Mouse (Mus musculus) intestine, embryonic 15.5 days (tissue): ENCODE measurements around the gene Marf1. TPM values are rescaled to one million over a fixed set of nuclear protein-coding genes. Genes with fewer than 3 reads are reported as not detected.
"Not testable (repeated sequence)": the region's sequence is repeated elsewhere in the genome, so short reads cannot be mapped to it uniquely, and the experiment has no call there.

Experiments
- ATAC-seq: fragments of 200-750 bp; cut with Nextera tagmentation; 2 replicates; pipeline ENCODE4 v1.8.0; 2017; ENCODE audit warnings: moderate TSS enrichment, moderate library complexity
- H3K27ac ChIP-seq: fragments of 300-500 bp; sonication (generic); 2 replicates; pipeline ENCODE4 v1.5.1; 2015; ENCODE audit warnings: mild to moderate bottlenecking, inconsistent platforms
- H3K27me3 ChIP-seq: fragments of 300-500 bp; sonication (generic); replicated peaks from 2 replicates; pipeline ENCODE4 v1.6.1; 2015; ENCODE audit warnings: inconsistent platforms
- H3K36me3 ChIP-seq: fragments of 300-500 bp; sonication (generic); 2 replicates; pipeline ENCODE4 v1.6.1; 2015; ENCODE audit warnings: inconsistent platforms
- H3K4me1 ChIP-seq: fragments of 300-500 bp; sonication (generic); replicated peaks from 2 replicates; pipeline ENCODE4 v1.6.1; 2015; ENCODE audit warnings: inconsistent platforms
- H3K4me2 ChIP-seq: fragments of 300-500 bp; sonication (generic); replicated peaks from 2 replicates; pipeline ENCODE4 v1.6.1; 2015; ENCODE audit warnings: mild to moderate bottlenecking, inconsistent platforms
- H3K4me3 ChIP-seq: fragments of 300-500 bp; sonication (generic); replicated peaks from 2 replicates; pipeline ENCODE4 v1.5.1; 2015; ENCODE audit warnings: inconsistent platforms
- H3K9ac ChIP-seq: fragments of 300-500 bp; sonication (generic); 2 replicates; pipeline ENCODE4 v1.6.1; 2015; ENCODE audit warnings: inconsistent platforms
- H3K9me3 ChIP-seq: fragments of 300-500 bp; sonication (generic); 2 replicates; pipeline ENCODE4 v1.6.1; 2016; ENCODE audit warnings: inconsistent platforms
- WGBS: fragments of 180-500 bp; shearing (Covaris S2); methylation state at CpG from one replicate; pipeline ENCODE4 v1.1.7; 2015; 5-methylcytosine and 5-hydroxymethylcytosine counted together
- polyA plus RNA-seq: library from polyadenylated mRNA; unstranded; fragments of >200 nt; fragmentation: Nextera tagmentation; extraction: Ambion mirVana; gene quantifications from 2 replicates; pipeline ENCODE4 v1.2.1, GENCODE M21; 2015

The Marf1 gene
- polyA plus RNA-seq, 1 experiment from 2014 or later = 12.7 TPM

DNA sequence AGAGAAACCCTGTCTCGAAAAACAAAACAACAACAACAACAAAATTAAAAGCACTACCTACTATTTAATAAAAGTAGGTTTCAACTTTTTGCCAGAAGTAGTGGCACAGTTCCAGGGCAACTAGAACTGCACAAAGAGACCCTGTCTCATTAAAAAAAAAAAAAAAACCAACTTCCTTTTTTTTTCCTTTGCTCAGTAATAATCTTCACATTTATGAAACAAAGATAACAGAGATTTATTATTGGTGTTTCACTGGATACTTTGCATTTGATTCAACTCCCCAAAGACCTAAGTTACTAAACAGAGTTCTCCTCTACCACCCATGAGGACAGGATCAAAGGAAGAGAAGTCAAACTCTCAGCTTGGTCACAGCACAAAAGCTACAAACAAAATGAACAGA lies 2.2 kb downstream of the Marf1 start:
- Histone ChIP-seq H3K27me3 (no peaks in the 10 kb centered on the region), H3K36me3 (no peaks in the 10 kb centered on the region), H3K4me2 (no peak overlapping the region), H3K4me1 (peaks cover 22% of the 10 kb centered on the region), H3K4me3 (no peak overlapping the region), H3K9ac (no peak overlapping the region), H3K27ac (no peak overlapping the region), H3K9me3 (no peaks in the 10 kb centered on the region)
- WGBS = 73% methylated on average over 1 of the region's 1 CpGs
- no peak for ATAC-seq

DNA sequence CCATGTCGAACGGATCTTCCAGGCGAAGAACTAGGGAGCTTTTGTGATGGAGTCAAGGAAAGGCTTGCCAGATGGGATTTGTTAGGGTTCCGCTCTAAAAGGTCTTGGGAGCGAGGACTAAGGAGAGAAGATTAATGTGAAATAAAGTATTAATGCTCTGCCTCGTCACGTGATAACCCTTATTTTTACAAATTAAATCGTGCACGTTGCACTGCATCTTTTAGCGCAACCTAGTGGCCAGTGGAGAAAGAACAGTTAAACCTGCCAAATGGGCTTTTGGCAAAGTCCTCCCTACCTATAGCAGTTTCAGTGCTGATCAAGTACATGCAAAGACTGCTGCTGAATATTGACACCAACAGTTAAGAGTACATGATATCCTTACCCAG lies 3.4 kb downstream of the Marf1 start:
- peak overlapping the region; percentile 72 for H3K4me3 ChIP-seq
- H3K36me3 ChIP-seq = no peaks in the 10 kb centered on the region
- ATAC-seq = peak; percentile 11
- peak overlapping the region; percentile 68 for H3K9ac ChIP-seq
- H3K9me3 ChIP-seq = no peaks in the 10 kb centered on the region
- H3K4me1 ChIP-seq = peaks cover 15% of the 10 kb centered on the region
- peak overlapping the region; percentile 60 for H3K4me2 ChIP-seq
- H3K27me3 ChIP-seq = no peaks in the 10 kb centered on the region
- peak overlapping the region; percentile 94 for H3K27ac ChIP-seq
- under 1% methylated on average over 10 of the region's 10 CpGs for WGBS

- Histone ChIP-seq H3K27me3 (no peaks in the 10 kb centered on the region), H3K4me2 (peak overlapping the region; percentile 61), H3K9ac (peak overlapping the region; percentile 76), H3K27ac (peak overlapping the region; percentile 94), H3K36me3 (no peaks in the 10 kb centered on the region), H3K4me3 (peak overlapping the region; percentile 72), H3K4me1 (peaks cover 11% of the 10 kb centered on the region), H3K9me3 (no peaks in the 10 kb centered on the region)
- peak; percentile 92 for ATAC-seq
- under 1% methylated on average over 56 of the region's 58 CpGs for WGBS
Measured at GRCm38 (mm10) chr16:14158936-14159745, 4.0 kb downstream of the Marf1 start.

GRCm38 (mm10) chr16:14158536-14158935 lies 4.6 kb downstream of the Marf1 start:
- 7% methylated on average over 7 of the region's 7 CpGs for WGBS
- Histone ChIP-seq H3K27ac (peak overlapping the region; percentile 70), H3K9me3 (no peaks in the 10 kb centered on the region), H3K9ac (peak overlapping the region; percentile 76), H3K4me2 (peak overlapping the region; percentile 61), H3K27me3 (no peaks in the 10 kb centered on the region), H3K36me3 (no peaks in the 10 kb centered on the region; the same call in 1 of the 2 replicates), H3K4me1 (peaks cover 8% of the 10 kb centered on the region; the same call in 1 of the 2 replicates), H3K4me3 (peak overlapping the region; percentile 72)
- no peak for ATAC-seq

DNA sequence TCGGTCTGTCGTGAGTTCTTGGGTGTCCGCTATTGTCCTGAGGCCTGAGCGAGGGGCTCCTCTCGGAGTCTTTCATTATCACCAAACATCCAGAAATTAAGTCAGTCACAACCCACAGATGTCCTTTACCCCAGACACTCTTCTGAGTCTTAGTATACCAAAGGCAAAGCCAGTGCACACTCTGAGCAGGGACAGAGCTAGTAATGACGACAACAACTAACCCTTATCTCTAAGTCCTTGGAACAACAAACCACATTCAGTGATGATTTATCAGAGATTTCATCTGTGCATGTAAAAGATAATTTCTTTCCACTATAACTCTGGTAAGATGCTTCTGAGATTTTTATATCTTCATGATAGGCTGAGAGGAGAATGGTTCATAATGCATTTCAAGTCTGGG lies 6.8 kb downstream of the Marf1 start:
- Histone ChIP-seq H3K9me3 (no peaks in the 10 kb centered on the region), H3K9ac (no peak overlapping the region), H3K36me3 (peaks cover 9% of the 10 kb centered on the region), H3K4me2 (no peak overlapping the region), H3K27me3 (no peaks in the 10 kb centered on the region), H3K4me1 (peaks cover 6% of the 10 kb centered on the region; the same call in 1 of the 2 replicates), H3K4me3 (no peak overlapping the region), H3K27ac (no peak overlapping the region)
- 90% methylated on average over 6 of the region's 6 CpGs for WGBS
- no peak for ATAC-seq

GRCm38 (mm10) chr16:14155638-14156037 lies 7.5 kb downstream of the Marf1 start:
- not testable (repeated sequence) for H3K9me3 ChIP-seq, H3K4me2 ChIP-seq, H3K36me3 ChIP-seq, H3K27me3 ChIP-seq, H3K4me3 ChIP-seq, H3K4me1 ChIP-seq, H3K27ac ChIP-seq, H3K9ac ChIP-seq, ATAC-seq
- 63% methylated on average over 1 of the region's 2 CpGs for WGBS

DNA sequence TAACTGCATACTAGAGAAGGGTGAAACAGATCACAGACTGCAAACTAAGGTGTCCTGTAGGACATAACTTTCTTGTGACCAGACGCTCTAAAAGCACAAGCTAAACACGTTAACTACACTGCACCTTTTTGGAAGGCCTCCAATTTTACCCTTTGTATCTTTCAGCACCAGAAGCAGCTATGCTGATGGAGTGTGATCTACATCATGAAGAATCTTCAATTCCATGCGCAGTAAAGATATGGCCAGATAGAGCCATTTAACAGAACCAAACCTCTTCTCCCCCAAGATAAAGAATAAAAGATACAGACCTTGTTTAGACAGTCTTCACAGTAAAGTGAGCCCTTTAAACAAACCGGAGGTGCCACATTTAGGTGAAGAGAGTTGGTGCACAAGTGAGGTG lies 11.4 kb downstream of the Marf1 start:
- Histone ChIP-seq H3K4me2 (no peak overlapping the region), H3K9me3 (no peaks in the 10 kb centered on the region), H3K36me3 (peaks cover 16% of the 10 kb centered on the region), H3K9ac (no peak overlapping the region), H3K27ac (no peak overlapping the region), H3K4me1 (no peaks in the 10 kb centered on the region), H3K4me3 (no peak overlapping the region), H3K27me3 (no peaks in the 10 kb centered on the region)
- no peak for ATAC-seq
- WGBS = 91% methylated on average over 4 of the region's 4 CpGs

DNA sequence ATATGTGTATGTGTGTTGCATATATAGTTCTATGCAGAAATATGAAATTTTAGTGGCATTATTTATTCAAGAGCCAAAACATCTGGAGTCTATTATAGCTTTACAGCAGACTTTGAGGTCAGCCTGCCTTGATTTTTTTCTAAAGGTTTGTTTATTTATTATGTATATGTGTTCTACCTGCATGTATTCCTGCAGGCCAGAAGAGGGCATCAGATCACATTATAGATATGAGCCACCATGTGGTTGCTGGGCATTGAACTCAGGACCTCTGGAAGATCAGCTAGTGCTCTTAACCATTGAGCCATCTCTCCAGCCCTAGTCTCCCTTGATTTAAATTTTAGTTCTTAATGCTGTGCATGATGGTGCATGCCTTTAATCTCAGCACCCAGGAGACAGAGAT lies 15.4 kb downstream of the Marf1 start:
- no peaks in the 10 kb centered on the region for H3K9me3 ChIP-seq
- no peak for ATAC-seq
- no peak overlapping the region for H3K4me2 ChIP-seq
- H3K9ac ChIP-seq = no peak overlapping the region
- no peaks in the 10 kb centered on the region for H3K4me1 ChIP-seq
- H3K36me3 ChIP-seq = peaks cover 29% of the 10 kb centered on the region
- no peaks in the 10 kb centered on the region for H3K27me3 ChIP-seq
- H3K27ac ChIP-seq = no peak overlapping the region
- no peak overlapping the region for H3K4me3 ChIP-seq

DNA sequence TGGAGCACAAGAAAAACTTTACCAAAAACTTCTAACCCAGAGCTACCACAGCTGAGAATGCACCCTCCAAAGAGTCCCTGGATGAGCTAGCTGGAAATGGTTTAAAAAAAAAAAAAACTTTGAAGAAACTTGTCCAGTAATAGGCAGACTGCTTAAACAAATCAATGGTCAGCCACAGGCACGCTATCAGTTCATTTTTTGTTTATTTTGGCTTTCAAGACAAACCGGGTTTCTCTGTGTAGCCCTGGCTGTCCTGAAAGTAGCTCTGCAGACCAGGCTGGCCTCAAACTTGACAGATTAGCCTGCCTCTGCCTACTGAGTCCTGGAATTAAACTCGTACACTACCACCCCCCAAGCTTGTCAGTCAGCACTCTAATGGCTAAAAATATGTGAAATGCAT lies 19.9 kb downstream of the Marf1 start:
- no peaks in the 10 kb centered on the region for H3K4me1 ChIP-seq
- no peak overlapping the region for H3K4me3 ChIP-seq
- no peak for ATAC-seq
- 66% methylated on average over 3 of the region's 3 CpGs for WGBS
- no peaks in the 10 kb centered on the region for H3K9me3 ChIP-seq
- H3K27me3 ChIP-seq = no peaks in the 10 kb centered on the region
- H3K9ac ChIP-seq = no peak overlapping the region
- H3K27ac ChIP-seq = no peak overlapping the region
- no peak overlapping the region for H3K4me2 ChIP-seq
- peaks cover 39% of the 10 kb centered on the region for H3K36me3 ChIP-seq

DNA sequence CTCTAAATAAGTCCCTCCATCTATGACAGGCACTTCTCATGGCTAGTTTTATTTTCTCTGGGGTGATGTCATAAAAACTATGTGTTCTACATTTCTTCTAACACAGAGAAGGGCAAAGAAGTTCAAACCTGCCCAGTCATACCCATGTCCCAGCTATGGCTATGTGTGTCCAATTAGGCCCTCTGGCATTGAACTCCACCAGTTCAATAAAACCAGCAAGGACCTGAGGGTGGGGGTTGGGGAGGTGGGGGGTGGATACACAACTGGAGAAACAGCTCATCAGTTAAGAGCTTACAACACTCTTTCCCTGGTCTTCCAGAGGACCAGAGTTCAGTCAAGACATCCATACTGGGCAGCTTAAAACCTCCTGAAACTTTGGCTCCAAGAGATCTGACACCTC lies 24.0 kb downstream of the Marf1 start:
- no peak for ATAC-seq
- H3K27me3 ChIP-seq = no peaks in the 10 kb centered on the region
- no peak overlapping the region for H3K9ac ChIP-seq
- peaks cover 28% of the 10 kb centered on the region for H3K36me3 ChIP-seq
- H3K9me3 ChIP-seq = no peaks in the 10 kb centered on the region
- H3K27ac ChIP-seq = no peak overlapping the region
- H3K4me3 ChIP-seq = no peak overlapping the region
- no peaks in the 10 kb centered on the region for H3K4me1 ChIP-seq
- no peak overlapping the region for H3K4me2 ChIP-seq

GRCm38 (mm10) chr16:14137976-14138561 lies 25.1 kb downstream of the Marf1 start:
- 89% methylated on average over 1 of the region's 1 CpGs for WGBS
- Histone ChIP-seq H3K4me2 (no peak overlapping the region), H3K36me3 (peaks cover 27% of the 10 kb centered on the region; the same call in 1 of the 2 replicates), H3K4me3 (no peak overlapping the region), H3K9me3 (no peaks in the 10 kb centered on the region), H3K4me1 (no peaks in the 10 kb centered on the region), H3K27me3 (no peaks in the 10 kb centered on the region), H3K9ac (no peak overlapping the region), H3K27ac (no peak overlapping the region)
- no peak for ATAC-seq

GRCm38 (mm10) chr16:14135014-14135413 lies 28.1 kb downstream of the Marf1 start:
- H3K4me3 ChIP-seq = no peak overlapping the region
- H3K4me1 ChIP-seq = no peaks in the 10 kb centered on the region
- ATAC-seq = no peak
- H3K9ac ChIP-seq = no peak overlapping the region
- no peak overlapping the region for H3K4me2 ChIP-seq
- H3K36me3 ChIP-seq = peaks cover 25% of the 10 kb centered on the region
- H3K27ac ChIP-seq = no peak overlapping the region
- WGBS = 94% methylated on average over 2 of the region's 2 CpGs
- no peaks in the 10 kb centered on the region for H3K27me3 ChIP-seq
- H3K9me3 ChIP-seq = no peaks in the 10 kb centered on the region

- ATAC-seq = no peak; the same call in 1 of the 2 replicates
- Histone ChIP-seq H3K4me1 (no peaks in the 10 kb centered on the region), H3K36me3 (peaks cover 17% of the 10 kb centered on the region), H3K9me3 (no peaks in the 10 kb centered on the region), H3K4me2 (no peak overlapping the region), H3K4me3 (no peak overlapping the region), H3K27me3 (no peaks in the 10 kb centered on the region), H3K9ac (no peak overlapping the region), H3K27ac (no peak overlapping the region)
- 85% methylated on average over 5 of the region's 5 CpGs for WGBS
Measured at GRCm38 (mm10) chr16:14131838-14132237, 31.3 kb downstream of the Marf1 start.
